Mouse (Mus musculus) limb, embryonic 12.5 days (tissue): ENCODE measurements around the gene Lamp2. TPM values are rescaled to one million over a fixed set of nuclear protein-coding genes. Genes with fewer than 3 reads are reported as not detected.
"Not testable (repeated sequence)": the region's sequence is repeated elsewhere in the genome, so short reads cannot be mapped to it uniquely, and the experiment has no call there.

Experiments
- ATAC-seq: fragments of 200-750 bp; cut with Nextera tagmentation; 2 replicates; pipeline ENCODE4 v1.8.0; 2017; ENCODE audit warnings: low read depth, moderate TSS enrichment; ENCODE audit not compliant: insufficient number of reproducible peaks, insufficient read depth, low FRiP score, low TSS enrichment
- H3K27ac ChIP-seq: fragments of 300-500 bp; sonication (generic); 2 replicates; pipeline ENCODE4 v1.5.1; 2016; ENCODE audit warnings: mild to moderate bottlenecking, moderate library complexity
- H3K27me3 ChIP-seq: fragments of 300-500 bp; sonication (generic); 2 replicates; pipeline ENCODE4 v1.6.1; 2016; ENCODE audit warnings: mild to moderate bottlenecking, moderate library complexity
- H3K36me3 ChIP-seq: fragments of 300-500 bp; sonication (generic); 2 replicates; pipeline ENCODE4 v1.6.1; 2016; ENCODE audit warnings: mild to moderate bottlenecking, moderate library complexity
- H3K4me1 ChIP-seq: fragments of 300-500 bp; sonication (generic); replicated peaks from 2 replicates; pipeline ENCODE4 v1.6.1; 2016
- H3K4me2 ChIP-seq: fragments of 300-500 bp; sonication (generic); 2 replicates; pipeline ENCODE4 v1.6.1; 2016; ENCODE audit warnings: mild to moderate bottlenecking, moderate library complexity
- H3K4me3 ChIP-seq: fragments of 300-500 bp; sonication (generic); replicated peaks from 2 replicates; pipeline ENCODE4 v1.5.1; 2016; ENCODE audit warnings: mild to moderate bottlenecking
- H3K9ac ChIP-seq: fragments of 300-500 bp; sonication (generic); replicated peaks from 2 replicates; pipeline ENCODE4 v1.6.1; 2016; ENCODE audit warnings: mild to moderate bottlenecking, moderate library complexity
- H3K9me3 ChIP-seq: fragments of 300-500 bp; sonication (generic); 2 replicates; pipeline ENCODE4 v1.6.1; 2016; ENCODE audit warnings: mild to moderate bottlenecking, moderate library complexity
- WGBS: fragments of 180-500 bp; shearing (Covaris S2); methylation state at CpG from one replicate; pipeline ENCODE4 v1.1.7; 2016; 5-methylcytosine and 5-hydroxymethylcytosine counted together
- polyA plus RNA-seq: library from polyadenylated mRNA; unstranded; fragments of >200 nt; fragmentation: Nextera tagmentation; extraction: Ambion mirVana; gene quantifications from 2 replicates; pipeline ENCODE4 v1.2.1, GENCODE M21; 2016

Gene Lamp2
- polyA plus RNA-seq, 1 experiment from 2014 or later: 82.9 TPM

DNA sequence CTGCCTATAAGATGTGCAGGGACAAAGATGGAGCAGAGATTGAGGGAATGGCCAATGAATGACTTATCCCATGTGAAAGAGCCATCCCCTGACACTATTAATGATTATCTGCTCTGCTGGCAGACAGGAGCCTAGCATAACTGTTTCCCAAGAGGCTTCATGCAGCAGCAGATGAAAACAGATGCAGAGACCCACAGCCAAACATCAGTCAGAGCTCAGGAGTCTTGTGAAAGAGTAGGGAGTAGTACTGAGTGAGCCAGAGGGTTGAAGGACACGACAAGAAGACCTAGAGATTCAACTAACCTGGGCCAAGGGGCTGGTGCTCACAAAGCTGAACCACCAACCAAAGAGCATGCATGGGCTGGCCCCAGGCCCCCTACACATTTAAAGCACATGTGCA lies 30.2 kb downstream of the Lamp2 start:
- H3K27ac ChIP-seq: no peak overlapping the region
- H3K9me3 ChIP-seq: no peaks in the 10 kb centered on the region
- 75% methylated on average over 1 of the region's 1 CpGs for WGBS
- ATAC-seq: no peak
- no peaks in the 10 kb centered on the region for H3K4me1 ChIP-seq
- H3K36me3 ChIP-seq: peaks cover 46% of the 10 kb centered on the region
- no peak overlapping the region for H3K4me2 ChIP-seq
- no peak overlapping the region for H3K9ac ChIP-seq
- H3K4me3 ChIP-seq: no peak overlapping the region
- no peaks in the 10 kb centered on the region for H3K27me3 ChIP-seq

DNA sequence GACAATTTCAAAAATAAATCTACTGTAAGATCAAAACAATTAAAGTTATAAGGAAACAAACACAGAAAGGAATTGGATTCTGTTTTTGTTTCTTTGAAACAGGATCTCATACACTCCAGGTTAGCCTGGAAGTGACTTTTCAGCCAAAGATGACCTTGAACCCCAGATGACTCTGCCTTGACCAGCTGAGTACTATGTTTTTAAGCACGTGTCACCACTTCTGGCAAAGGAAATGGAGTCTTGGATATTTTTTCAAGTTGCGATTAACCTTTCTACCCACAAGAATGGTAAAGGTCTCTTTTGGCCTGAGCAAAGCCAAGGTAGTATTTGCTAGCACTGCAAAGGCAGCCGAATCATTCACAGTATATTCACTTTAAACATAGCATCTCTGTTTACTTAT lies 33.2 kb downstream of the Lamp2 start:
- H3K27ac ChIP-seq: no peak overlapping the region
- H3K36me3 ChIP-seq: peaks cover 25% of the 10 kb centered on the region; the same call in 1 of the 2 replicates
- H3K4me1 ChIP-seq: no peaks in the 10 kb centered on the region
- no peak for ATAC-seq
- no peak overlapping the region for H3K4me2 ChIP-seq
- 93% methylated on average over 3 of the region's 3 CpGs for WGBS
- H3K4me3 ChIP-seq: no peak overlapping the region
- no peaks in the 10 kb centered on the region for H3K27me3 ChIP-seq
- no peak overlapping the region for H3K9ac ChIP-seq
- no peaks in the 10 kb centered on the region for H3K9me3 ChIP-seq

DNA sequence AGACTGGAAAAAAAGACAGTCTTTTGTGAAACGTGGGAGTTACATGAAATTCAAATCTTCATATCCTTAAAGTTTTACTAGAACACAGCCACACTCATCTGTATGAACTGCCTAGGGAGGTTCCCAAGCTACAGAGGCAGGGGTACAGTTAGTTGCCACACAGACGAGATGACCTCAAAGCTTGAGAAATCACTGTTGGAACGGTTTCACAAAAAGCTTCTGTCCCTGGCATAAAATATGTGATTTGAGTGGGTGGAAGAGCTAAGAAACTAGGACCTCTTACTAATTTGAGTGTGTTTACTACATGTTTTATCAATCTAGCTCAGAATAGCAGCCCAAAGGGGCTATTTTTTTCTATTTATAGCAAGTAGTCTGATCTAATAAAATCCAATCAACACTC lies 33.9 kb downstream of the Lamp2 start:
- no peak for ATAC-seq
- H3K4me1 ChIP-seq: no peaks in the 10 kb centered on the region

GRCm38 (mm10) chrX:38403879-38404278 lies 52.4 kb downstream of the Lamp2 start:
- no peaks in the 10 kb centered on the region for H3K27me3 ChIP-seq
- H3K9ac ChIP-seq: no peak overlapping the region
- no peaks in the 10 kb centered on the region for H3K9me3 ChIP-seq
- no peak overlapping the region for H3K4me2 ChIP-seq
- H3K36me3 ChIP-seq: no peaks in the 10 kb centered on the region
- ATAC-seq: no peak
- WGBS: 87% methylated on average over 3 of the region's 3 CpGs
- no peak overlapping the region for H3K4me3 ChIP-seq
- H3K4me1 ChIP-seq: no peaks in the 10 kb centered on the region
- no peak overlapping the region for H3K27ac ChIP-seq

More for the DNA sequence above, 33.9 kb downstream of the Lamp2 start:
- H3K4me2 ChIP-seq: no peak overlapping the region
- H3K9ac ChIP-seq: no peak overlapping the region
- H3K27me3 ChIP-seq: no peaks in the 10 kb centered on the region
- WGBS: 75% methylated on average over 3 of the region's 3 CpGs
- no peak overlapping the region for H3K27ac ChIP-seq
- no peak overlapping the region for H3K4me3 ChIP-seq
- H3K9me3 ChIP-seq: no peaks in the 10 kb centered on the region
- H3K36me3 ChIP-seq: peaks cover 23% of the 10 kb centered on the region; the same call in 1 of the 2 replicates

DNA sequence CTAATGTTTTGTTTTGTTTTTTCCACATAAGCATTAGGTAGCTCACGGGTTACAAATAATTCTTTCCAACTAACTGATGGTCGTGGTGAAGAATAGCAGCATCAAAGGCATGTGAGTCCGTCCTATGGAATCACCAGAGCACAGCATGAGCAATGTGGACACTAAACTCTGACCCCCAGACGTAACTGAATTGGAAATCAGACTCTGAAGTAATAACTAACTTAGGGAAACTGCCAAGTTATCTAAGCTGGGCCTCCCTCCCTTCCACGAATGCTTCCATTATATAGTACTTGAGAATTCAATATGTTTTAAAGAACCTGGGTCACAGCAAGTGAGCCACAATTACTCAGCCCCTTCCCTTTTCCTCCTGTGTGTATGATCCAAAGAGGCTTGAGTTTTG lies 53.3 kb downstream of the Lamp2 start:
- H3K36me3 ChIP-seq: no peaks in the 10 kb centered on the region
- no peak overlapping the region for H3K4me3 ChIP-seq
- H3K27me3 ChIP-seq: no peaks in the 10 kb centered on the region
- WGBS: 84% methylated on average over 5 of the region's 5 CpGs
- H3K9ac ChIP-seq: no peak overlapping the region
- ATAC-seq: no peak
- H3K27ac ChIP-seq: no peak overlapping the region
- no peak overlapping the region for H3K4me2 ChIP-seq
- H3K9me3 ChIP-seq: no peaks in the 10 kb centered on the region
- H3K4me1 ChIP-seq: no peaks in the 10 kb centered on the region

GRCm38 (mm10) chrX:38402004-38402403 lies 54.2 kb downstream of the Lamp2 start:
- Histone ChIP-seq H3K36me3 (no peaks in the 10 kb centered on the region), H3K4me1 (no peaks in the 10 kb centered on the region), H3K4me3 (no peak overlapping the region), H3K27me3 (no peaks in the 10 kb centered on the region), H3K4me2 (no peak overlapping the region), H3K9me3 (no peaks in the 10 kb centered on the region), H3K9ac (no peak overlapping the region), H3K27ac (no peak overlapping the region)
- WGBS: 77% methylated on average over 6 of the region's 6 CpGs
- ATAC-seq: no peak

DNA sequence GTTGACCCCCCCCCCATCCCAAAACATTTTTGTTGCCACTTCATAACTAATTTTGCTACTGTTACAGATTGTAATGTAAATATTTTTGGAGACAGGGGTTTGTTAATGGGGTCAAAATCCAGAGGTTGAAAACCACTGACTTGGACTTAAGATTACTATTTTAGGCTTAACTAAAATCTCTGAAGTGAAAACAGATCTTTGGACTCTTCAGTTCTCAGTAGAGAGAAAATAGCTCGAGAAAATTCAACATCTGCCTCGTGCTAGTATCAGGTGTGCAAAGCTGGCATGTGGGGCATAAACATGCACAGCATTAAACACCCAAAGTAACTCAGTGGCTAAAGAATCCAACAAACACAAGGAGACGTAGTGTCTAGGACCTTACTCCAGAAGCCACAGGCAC lies 55.6 kb downstream of the Lamp2 start:
- ATAC-seq: no peak

GRCm38 (mm10) chrX:38399671-38400070 lies 56.6 kb downstream of the Lamp2 start:
- no peak for ATAC-seq

More for the DNA sequence above, 55.6 kb downstream of the Lamp2 start:
- Histone ChIP-seq H3K9me3 (no peaks in the 10 kb centered on the region), H3K36me3 (no peaks in the 10 kb centered on the region), H3K27ac (no peak overlapping the region), H3K4me3 (no peak overlapping the region), H3K27me3 (no peaks in the 10 kb centered on the region), H3K4me2 (no peak overlapping the region), H3K4me1 (no peaks in the 10 kb centered on the region), H3K9ac (no peak overlapping the region)
- 84% methylated on average over 3 of the region's 3 CpGs for WGBS

GRCm38 (mm10) chrX:38373169-38373568 lies 83.1 kb downstream of the Lamp2 start:
- H3K4me1 ChIP-seq, H3K9me3 ChIP-seq, H3K4me3 ChIP-seq, H3K27me3 ChIP-seq, H3K9ac ChIP-seq, H3K27ac ChIP-seq, ATAC-seq, H3K36me3 ChIP-seq, H3K4me2 ChIP-seq: not testable (repeated sequence)
- 75% methylated on average over 1 of the region's 1 CpGs for WGBS

More at GRCm38 (mm10) chrX:38399671-38400070, 56.6 kb downstream of the Lamp2 start:
- Histone ChIP-seq H3K9me3 (no peaks in the 10 kb centered on the region), H3K4me2 (no peak overlapping the region), H3K27me3 (no peaks in the 10 kb centered on the region), H3K9ac (no peak overlapping the region), H3K27ac (no peak overlapping the region), H3K4me3 (no peak overlapping the region), H3K4me1 (no peaks in the 10 kb centered on the region), H3K36me3 (no peaks in the 10 kb centered on the region)
- WGBS: 85% methylated on average over 1 of the region's 1 CpGs

DNA sequence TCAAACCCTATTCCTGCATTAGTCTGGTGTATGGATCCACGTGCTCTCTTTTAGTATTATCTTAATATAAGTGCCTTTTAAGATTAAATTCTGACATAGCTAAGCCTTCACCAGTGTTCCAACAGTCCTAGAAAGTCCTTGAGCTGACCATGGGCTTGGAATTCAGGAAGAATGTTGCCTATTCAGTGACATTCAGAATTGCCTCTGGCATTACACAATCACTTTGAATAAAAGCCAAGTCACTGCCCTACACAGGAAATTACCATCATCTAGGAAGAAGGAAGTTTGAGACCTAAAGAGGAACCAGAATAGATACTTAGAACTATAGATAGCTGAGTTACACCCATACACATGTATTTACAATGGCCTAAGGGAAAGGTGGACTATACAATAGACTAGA lies 91.6 kb downstream of the Lamp2 start:
- not testable (repeated sequence) for H3K4me1 ChIP-seq, H3K9me3 ChIP-seq, H3K36me3 ChIP-seq, H3K27me3 ChIP-seq, H3K9ac ChIP-seq, H3K4me2 ChIP-seq, ATAC-seq, H3K4me3 ChIP-seq, H3K27ac ChIP-seq
- 61% methylated on average over 1 of the region's 1 CpGs for WGBS

DNA sequence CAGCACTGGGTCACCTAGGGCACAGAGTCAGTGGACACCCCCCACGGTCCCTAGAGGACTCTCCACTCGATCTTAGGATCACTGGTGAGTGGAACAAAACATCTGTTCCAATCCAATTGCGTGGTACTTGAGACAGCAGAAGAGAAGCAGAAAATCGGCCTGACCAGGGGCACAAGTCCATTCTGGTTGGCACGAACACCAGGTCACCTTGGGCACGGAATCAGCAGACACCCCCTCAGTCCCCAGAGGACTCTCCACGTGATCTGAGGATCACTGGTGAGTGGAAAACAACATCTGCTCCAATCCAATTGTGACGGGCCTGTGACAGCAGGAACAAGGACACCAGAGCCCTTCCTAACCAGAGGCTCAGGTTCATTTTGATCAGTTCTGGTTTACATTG lies 94.2 kb downstream of the Lamp2 start:
- ATAC-seq: no peak
- Histone ChIP-seq H3K4me3 (no peak overlapping the region), H3K9ac (no peak overlapping the region), H3K36me3 (no peaks in the 10 kb centered on the region), H3K27me3 (no peaks in the 10 kb centered on the region), H3K4me2 (no peak overlapping the region), H3K9me3 (no peaks in the 10 kb centered on the region), H3K27ac (no peak overlapping the region), H3K4me1 (no peaks in the 10 kb centered on the region)
- 74% methylated on average over 8 of the region's 8 CpGs for WGBS
